Mouse (Mus musculus) layer of hippocampus, adult 8-10 months (tissue): ENCODE measurements around the gene Rufy3. TPM values are rescaled to one million over a fixed set of nuclear protein-coding genes. Genes with fewer than 3 reads are reported as not detected.
"Not testable (repeated sequence)": the region's sequence is repeated elsewhere in the genome, so short reads cannot be mapped to it uniquely, and the experiment has no call there.

ENCODE experiments used
- DNase-seq, 2 experiments: peaks; one replicate each; pipeline ENCODE4 v3.0.0; 2022; ENCODE audit warnings: low spot score in 2 of 2
- total RNA-seq, 4 experiments: library from RNA; stranded (reverse); gene quantifications; 2 replicates each; pipeline ENCODE4 v1.2.4; 2022

Rufy3 gene
- 100 to 1,000 TPM; 157 to 193 (median 180) TPM for total RNA-seq

DNA sequence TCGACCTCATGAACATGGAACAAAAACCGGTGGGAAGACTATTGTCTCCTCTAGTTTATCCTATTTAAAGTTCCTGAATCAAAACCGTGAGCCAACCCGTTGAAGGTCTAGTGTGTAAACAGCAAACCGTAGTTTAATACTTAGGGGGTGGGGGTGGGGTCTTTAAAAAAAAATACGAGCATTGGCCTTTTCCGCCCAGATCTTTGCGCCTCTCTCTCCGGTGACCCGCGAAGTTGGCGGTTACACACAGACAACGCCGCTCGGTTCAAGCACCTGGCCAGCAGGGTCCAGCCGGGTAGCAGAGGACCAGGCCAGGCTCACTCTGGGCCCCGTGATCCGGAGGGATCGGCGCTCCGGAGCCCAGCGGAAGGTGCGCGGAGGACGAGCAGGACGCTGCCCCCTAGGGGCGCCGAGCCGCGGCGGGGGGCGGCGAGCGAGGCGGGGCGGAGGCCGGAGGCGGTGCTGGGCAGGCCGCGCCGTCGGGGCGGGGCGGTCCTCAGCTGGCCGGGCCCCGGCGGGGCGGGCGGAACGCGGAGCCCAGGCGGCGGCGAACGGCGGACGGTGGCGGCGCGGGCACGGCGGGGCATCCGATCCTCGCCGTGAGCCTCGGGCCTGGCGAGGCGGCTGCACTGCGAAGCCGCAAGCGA lies at the start of gene Rufy3:
Rufy3 (plus strand) TSS at position 540 of the 647 bp plus-strand sequence.
- DNase-seq = peak in 1 of 2 experiments; percentile 64

DNA sequence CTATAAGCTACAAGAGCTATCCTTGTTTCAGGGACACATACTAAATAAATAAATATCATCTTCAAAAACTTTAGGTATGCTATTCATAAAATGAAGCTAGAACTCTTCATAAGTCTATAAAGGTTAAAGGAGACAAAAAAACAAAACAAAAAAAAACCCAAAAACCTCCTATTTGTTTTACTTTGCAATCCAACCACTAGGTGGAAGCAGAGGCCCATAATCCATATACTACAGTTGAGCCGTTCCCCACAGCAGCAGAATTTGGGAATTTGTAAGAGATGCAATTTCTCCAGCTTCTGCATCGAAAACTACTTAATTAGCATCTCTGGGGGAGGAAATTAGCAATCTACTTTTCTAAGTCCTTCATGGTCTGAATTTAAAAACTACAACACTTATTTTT lies 45.6 kb upstream of the Rufy3 start:
- DNase-seq = no peak

DNA sequence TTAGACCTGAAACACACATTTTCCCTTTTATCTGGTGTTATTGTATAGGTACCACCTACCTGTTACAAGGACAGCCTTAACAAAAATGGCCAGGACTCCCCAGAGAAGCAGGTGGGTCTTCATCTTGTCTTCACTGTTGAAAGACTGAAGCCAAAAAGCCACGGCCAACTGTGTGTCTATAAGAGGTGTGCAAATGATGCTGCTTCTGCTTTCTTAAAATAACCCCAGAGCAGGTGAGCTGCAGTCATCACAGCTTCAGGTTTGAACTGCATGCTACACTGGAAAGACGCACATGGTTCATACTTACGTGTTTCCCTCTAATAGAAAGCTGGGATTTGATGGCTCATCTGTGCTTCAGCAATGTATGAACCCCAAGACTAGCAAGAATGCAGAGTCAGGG lies 37.2 kb upstream of the Rufy3 start, which contains the start of gene Jchain:
Jchain (minus strand) TSS at position 235 of the 400 bp plus-strand sequence.
- no peak for DNase-seq

DNA sequence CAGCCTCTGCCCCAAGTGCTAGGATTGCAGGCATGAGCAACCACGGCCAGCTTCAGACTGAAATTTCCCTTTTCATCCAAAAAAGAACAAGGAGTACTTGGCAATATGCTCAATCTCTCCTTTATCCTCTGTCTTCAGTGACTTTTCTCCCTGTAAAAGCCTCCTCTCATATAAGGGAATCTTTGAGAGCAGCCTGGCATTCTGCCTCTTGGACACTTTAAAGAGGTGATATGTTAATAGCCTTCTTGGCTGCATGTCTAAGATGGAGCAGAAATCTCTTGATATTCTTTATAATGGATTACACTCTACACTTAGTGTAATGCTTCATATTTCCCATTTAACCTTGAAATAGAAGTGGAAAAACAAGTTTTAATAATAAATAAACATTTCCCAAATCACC lies 33.9 kb upstream of the Rufy3 start:
- no peak for DNase-seq

DNA sequence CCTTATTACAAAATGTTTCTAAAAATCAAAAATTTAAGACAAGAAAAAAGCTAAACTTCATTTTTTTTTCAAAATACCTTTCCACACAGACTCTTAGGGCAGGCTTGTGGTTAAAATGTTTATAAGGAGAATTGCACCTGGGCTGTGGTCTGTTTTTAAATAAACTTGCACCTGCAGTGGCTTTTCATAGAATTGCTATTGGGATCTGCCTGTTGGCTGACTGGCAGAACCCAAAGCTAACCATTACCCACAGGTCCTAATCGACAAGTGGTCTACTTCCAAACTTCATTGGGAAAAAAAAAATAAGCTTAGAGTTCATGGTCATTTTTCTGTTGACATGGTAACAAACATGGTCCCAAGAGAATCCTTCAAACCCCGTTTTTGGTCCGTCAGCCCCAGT lies 30.1 kb upstream of the Rufy3 start:
- DNase-seq = no peak

DNA sequence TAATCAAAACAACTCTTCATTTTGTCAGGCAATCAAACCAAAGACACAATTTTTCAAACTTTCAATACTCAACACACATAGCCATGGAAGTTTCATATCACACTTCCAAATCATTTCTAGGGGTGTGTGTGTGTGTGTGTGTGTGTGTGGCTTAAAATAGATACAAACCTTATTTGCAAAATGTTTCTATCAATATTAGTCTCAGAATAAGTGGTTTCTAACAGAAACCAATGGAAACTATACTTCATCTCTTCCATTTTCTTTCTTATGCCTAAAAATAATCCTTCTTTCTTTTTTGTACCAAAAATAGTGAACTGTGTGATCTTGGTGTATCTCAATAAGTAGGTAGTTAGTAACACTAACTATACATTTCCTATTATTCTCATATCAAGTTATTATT lies 24.0 kb upstream of the Rufy3 start:
- DNase-seq = no peak

DNA sequence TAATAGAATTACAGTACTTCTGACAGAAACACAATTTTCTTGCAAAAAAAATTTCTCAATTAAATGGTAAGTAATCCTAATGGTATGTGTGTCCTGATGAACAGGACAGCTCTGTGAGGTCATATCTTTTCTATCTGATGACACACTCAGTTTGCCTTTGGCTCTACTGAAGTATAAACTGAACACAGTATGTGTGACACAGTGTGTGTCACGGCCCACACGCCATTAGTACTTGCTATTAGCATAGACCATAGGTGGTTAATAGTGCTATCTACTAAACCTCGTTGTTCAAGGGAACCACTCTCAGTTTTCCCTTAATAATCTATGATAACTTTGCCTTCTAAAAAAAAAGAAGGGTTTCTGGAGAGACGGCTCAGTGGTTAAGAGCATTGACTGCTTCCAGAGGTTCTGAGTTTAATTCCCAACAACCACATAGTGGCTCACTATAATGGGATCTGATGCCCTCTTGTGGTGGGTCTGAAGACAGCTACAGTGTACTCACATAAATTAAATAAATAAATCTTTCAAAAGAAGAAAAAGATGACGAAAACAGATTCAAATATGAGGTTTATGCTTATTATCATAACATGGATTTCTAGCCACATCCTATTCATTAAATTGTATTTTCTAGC lies 22.1 kb upstream of the Rufy3 start:
- DNase-seq = no peak

DNA sequence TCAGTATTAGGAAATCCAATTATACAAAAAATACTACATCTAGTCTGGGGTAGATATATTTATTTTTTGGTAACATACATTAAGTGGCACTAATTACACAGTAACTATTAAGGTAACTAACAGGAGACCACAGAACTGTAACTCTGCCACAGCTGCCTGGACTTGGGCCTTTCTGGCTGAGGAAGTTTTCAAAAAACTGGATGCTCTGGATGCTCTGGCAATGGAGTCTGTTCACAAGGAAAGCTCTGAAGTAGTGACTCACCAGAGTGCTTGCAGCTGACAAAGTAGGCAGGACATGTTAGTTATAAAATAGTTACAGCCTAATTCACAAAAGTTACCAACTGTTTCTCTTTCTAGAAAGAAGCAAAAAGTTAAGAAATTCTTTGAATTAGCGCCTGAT lies 20.4 kb upstream of the Rufy3 start:
- not testable (repeated sequence) for DNase-seq

DNA sequence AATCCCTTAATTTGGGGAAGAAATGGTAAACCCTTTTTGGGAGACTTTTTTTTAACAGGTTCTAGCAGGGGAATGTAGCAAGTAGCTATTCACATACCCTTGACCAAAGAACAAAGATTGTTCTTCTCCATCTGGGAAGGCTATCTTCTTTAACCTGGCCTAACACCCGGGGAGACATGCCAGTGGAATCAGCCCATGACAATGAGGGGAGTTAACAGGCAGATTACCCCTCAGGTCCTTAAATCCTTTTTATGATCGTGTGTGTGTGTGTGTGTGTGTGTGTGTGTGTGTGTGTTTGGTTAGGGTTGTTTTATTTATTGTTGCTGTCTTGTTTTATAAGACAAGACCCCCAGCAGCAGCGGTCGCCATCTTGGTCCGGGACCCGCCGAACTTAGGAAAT lies 19.3 kb upstream of the Rufy3 start:
- no peak for DNase-seq

DNA sequence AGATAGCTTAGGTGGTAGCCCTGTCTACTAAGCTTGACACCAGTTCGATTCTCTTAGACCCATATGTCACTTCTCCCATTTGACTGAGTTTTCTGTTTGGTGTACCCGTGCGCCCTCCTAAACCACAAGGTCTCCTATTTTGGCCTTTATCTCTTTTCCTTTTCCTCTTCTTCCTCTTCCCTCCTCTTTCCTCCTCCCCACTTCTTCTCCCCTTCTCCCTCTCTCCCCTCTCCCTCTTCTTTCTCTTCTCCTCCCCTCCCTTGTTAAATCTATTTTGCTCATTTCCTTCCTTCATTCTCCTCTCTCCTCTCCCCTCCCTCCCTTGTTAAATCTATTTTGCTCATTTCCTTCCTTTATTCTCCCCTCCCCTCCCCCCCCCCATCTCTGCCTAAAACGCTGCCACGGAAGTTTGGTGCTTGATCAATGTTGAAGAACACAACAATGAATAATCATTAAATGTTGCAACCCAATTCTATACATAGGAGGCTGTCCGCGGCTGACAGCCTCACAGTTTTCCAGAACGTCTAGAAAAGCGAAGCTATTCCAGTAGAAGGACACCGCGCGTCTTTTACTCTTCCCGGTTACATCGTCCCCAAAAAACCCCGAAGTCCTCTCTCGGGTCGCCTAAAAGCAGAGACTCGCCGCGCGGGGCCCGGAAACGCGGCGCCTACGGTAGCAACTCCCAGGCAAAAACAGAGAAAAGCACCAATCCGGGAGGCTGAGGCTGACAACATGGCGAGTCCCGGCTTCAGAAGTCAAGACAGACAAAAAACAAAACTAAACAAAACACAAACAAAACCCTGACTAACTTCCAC lies 11.4 kb upstream of the Rufy3 start:
- no peak for DNase-seq

DNA sequence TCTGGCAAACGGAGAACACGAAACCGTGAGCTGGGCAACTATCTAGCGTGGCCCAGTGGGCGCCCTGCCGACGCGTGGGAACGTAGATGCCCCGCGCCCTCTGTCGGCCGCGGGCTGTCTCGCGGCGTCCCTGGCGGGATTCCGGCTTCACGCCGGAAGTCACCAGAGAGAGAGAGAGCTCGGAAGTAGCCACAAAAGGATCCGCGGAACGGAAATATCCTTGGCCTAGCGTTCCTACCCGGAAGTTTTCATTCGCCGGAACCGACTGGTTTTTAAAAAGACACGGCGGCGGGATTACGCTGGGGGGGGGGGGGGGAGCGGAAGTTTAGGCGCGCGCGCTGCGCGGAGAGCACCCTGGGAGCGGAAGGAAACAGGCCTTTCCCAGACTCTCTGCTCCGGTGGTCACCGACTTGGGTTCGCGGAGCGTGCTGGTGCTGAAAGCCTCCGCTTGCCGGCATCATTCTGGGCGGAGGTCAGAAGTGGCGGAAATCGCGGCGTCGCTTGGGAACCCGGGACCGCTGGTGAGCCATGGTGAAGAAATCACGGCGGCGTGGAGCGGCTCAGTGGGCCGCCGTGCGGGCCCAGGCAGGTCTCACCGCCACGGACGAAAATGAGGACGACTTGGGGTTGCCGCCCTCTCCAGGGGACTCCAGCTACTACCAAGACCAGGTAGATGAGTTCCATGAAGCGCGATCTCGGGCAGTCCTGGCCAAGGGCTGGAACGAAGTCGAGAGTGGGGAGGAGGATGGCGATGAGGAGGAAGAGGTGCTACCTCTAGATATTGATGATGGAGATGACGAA lies 10.6 kb upstream of the Rufy3 start, which contains the start of gene Utp3:
Utp3 (plus strand) TSS at position 377 of the 801 bp plus-strand sequence.
- DNase-seq = peak; percentile 87 to 92

DNA sequence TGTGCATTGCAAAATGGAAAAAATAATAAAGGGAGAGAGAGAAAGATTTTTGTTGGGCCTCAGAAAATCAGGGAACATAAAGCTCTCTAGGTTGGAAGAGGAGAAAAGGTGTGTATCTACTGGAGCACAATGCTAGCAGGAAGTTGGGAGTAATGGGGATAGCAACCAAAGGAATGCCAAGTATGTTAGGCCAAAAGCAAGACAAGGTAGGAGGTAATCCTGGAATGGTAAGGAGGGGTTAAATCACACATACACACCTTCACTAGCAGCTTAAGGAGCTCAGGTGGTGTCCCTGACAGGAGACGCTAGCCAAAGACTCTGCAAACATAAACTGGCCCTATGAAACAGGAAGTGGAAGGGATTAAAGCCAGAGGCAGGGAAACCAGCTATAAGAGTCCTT lies 5.8 kb upstream of the Rufy3 start:
- no peak for DNase-seq

DNA sequence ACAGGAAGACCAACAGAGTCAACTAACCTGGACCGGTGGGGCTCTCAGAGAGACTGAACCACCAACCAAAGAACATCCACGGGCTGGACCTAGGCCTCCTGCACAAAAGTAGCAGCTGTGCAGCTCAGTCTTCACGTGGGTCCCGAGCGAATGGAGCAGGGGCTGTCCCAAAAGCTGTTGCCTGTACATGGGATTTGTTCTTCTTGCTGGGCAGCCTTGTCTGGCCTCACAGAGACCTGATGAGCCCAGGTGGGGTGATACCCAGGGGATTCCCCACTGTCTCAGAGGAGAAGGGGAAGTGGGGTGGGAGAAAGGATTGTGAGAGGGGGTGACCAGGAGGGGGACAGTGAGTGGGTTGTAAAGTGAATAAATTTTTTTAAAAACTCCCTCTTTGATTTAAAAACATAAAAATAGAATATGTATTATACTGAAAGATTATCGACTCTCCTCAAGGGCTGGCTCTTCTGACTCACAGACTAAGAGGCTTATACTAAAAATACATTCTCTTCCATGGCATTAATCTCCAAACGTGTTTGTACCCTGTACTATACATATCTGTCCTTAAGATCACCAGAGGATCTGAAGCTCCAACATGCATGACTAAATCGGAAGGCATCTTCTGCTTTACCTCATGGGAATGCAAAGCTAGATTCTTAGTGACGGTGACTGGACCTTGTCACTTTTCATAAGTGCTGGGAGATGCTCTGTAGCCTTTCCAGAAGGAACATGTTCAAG lies 3.6 kb upstream of the Rufy3 start:
- DNase-seq = no peak

DNA sequence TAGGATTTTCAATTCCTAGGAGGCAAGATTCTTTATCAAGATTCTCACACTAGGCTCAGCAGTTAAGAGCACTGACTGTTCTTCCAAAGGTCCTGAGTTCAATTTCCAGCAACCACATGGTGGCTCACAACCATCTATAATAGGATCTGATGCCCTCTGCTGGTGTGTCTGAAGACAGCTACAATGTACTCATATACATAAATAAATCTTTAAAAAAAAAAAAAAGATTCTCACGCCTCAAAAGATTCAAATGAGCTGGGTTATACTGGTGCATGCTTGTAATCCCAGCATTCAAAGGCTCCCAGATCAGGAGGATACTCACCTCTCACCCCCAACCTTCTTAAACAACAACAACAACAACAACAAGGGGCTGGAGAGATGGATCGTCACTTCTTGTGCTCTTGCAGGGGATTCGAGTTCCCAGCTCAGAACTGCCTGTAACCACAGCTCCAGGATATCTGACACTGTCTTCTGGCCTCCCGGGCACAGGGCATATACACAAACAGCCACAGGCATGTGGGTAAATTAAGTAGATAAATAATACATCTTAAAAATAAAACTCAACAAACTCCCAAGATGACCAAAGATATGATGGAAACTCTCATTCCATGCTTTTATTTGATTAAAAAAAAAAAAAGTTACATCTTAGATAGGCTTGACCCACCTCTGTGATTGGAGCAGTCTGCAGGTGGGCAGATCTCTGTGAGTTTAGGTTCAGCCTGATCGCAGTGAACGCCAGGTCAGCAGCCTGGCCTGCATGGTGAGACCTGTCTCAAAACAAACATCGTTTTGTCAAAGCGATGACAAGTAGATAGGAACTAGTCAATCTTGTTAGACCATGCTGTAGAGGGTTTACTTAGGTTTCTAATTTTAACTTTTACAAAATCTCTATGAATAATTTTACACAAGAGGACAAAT lies 1.7 kb upstream of the Rufy3 start:
- DNase-seq = no peak

DNA sequence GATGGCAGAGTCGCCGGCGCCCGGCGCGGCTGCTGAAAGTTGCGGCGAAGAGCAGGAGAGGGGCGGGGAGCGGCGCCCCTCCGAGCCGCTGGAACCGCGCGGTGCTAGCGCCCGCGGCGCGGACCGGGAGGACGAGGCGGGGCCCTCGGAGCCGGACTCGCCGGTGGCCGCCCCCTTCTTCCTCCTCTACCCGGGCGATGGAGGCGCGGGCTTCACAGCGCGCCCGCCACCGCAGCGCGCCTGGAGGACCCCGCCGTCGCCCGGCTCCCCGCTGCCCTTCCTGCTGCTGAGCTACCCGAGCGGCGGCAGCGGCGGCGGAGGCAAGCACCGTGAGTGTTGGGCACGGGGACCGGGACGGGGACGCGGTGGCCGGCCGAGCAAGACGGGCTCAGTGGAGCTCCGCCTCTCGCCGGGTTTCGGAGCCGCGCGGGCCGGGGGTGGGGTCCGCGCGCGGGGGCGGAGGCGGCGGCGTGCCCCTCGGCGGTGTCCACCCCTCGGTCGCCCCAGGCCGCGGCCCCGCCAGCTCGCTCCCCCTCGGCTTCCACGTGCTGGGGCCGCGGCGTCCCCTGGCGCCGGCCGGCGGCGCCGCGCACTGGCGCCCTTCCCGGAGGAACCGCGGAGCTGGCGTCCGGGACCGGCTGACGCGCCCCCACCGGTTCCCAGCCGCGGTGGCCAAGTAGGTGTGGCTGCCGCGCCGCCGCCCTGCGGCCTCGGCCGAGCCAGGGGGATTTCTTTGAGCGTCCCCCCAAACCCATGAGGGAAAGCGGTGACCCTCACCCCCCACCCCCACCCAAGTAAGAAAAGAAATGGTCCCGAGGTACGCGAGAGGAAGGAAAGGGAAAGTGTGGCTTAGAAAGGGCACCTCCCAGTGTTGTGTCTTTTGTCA lies 551 bp downstream of the Rufy3 start:
- no peak for DNase-seq

DNA sequence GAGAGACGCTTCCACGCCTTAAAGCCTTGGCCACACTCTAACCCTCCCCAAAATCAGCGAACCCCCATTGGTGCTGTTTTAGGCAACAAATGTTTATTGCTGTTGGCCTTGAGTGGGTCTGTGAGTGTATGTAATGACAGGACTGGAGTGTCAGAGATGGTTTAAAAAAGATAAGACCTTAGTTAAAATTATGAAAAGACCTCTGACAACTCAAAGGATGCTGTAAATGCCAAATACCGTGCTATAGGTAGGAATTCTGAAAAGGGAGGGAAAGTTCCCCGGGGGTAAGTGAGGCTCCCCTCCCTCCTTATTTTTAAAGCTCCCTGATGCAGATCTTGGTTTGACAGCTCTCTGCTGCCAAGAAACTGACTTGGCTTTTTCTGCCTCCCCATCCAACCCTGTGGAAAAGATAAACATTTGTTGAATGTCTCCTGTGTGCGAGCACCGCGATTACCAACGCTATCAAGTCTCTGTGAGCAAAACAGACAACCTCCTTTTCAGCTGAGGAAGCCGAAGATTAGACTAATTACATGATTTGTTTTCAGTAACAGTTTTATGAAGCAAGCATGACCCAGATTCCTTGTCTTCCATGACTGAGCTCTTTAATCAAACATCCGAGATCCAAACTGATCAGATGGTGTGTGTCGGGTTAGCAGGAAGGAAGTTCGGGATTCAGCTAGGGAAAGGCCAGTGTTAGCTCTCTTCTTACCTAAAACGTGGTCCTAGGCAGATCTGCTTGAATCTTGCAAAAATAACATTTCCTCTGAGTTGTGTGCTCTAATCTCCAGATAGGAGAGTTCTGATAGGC lies 1.4 kb downstream of the Rufy3 start:
- no peak for DNase-seq

DNA sequence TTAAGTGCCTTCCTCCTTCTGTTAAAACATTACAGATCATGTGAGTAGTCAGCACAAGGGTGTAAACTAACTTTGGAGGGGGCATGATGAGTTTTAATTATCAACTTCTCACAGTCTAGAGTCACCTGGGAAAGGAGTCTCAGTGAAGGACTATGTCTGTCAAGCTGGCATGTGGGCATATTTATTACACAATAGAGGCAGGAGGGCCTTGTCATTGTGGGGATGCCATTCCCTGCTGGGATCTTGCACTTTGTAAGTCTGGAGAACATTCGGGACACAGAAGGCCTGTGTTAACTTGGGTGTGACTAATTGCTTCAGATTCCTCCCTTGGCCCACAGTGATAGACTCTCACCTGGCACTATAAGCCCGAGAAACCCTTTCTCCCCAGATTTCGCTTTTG lies 4.7 kb downstream of the Rufy3 start:
- no peak for DNase-seq

DNA sequence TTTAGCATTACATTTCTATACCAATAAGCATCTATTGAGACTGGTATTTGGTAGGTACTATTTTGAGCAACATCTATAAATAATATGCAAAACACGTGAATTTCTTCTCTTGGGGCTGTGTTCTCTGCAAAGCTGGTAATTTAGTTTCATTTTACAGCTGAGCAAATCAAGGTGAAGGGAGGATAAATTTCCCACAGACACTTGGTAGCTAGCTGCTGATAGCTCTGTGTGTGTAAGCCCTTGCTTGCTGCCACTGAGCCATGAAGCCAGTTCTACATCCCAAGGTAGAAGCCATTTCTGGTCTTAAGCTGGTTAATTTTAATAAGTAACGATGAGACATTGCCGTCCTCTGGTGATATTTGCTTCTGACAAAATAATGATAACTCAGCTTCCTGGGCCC lies 10.0 kb downstream of the Rufy3 start:
- no peak for DNase-seq
